Mouse (Mus musculus) gastrocnemius, adult 8-10 months (tissue): Measurements from ENCODE around the gene Cga. TPM values are rescaled to one million over a fixed set of nuclear protein-coding genes. Genes with fewer than 3 reads are reported as not detected.
A peak's percentile ranks its signal among the peaks of the same experiment; 100 is the strongest.

Experiments used
- DNase-seq, 2 experiments: peaks; one replicate each; pipeline ENCODE4 v3.0.0; 2022; ENCODE audit warnings: low spot score in 2 of 2
- total RNA-seq, 4 experiments: library from RNA; stranded (reverse); gene quantifications; 2 replicates each; pipeline ENCODE4 v1.2.4; 2022

Gene Cga
- not detected for total RNA-seq

GRCm38 (mm10) chr4:34893479-34893878 is at the start of gene Cga:
Gene Cga (plus strand): TSS chr4:34893779.
- no peak for DNase-seq

DNA sequence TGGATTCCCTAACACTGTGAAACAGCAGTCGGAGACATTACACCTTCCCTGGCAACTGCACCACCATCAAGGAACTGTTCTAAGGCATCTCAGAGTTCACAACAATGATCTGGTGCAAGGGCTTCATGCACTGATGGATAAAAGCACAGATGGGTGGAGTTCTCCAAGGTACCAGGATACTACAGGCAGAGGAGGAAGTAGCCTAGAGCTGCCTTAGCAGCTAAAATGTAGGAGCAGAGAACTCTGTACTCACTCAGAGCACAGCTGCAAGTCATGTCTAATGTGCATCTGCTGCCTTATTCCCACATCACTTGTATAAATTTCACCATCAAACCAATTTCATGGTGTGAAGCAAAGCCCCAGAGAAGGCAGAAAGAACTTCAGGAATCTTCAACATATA is 49.7 kb upstream of the Cga start:
- DNase-seq = no peak

DNA sequence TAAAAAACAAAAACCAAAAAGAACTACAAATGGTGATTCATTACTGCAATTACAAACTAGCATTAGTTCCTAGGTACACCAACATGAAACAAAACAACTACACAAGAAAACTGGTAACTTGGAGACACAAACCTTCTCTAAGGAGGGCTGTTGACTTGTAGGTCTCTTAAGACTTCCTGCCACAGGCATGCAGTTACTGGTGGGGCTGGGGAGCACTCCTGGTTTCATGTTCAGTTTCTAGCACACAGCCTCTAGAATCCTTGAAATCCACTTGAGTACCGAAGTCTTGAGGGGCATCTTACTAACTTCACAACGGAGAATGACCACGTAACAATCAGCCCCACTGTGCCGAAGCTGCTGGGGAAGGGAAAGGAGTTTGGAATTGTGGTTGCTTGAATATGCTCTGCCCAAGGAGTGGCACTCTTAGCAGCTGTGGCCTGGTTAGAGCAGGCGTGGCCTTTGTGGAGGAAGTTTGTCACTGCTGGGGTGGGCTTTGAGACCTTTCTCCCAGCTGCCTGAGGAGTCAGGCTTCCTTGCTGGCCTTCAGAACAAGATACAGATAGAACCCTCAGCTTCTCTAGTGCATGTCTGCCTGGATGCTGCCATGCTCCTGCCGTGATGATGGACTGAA is 45.8 kb upstream of the Cga start:
- DNase-seq = no peak

- no peak for DNase-seq
These were observed 43.4 kb upstream of the Cga start for GRCm38 (mm10) chr4:34850156-34850555.

DNA sequence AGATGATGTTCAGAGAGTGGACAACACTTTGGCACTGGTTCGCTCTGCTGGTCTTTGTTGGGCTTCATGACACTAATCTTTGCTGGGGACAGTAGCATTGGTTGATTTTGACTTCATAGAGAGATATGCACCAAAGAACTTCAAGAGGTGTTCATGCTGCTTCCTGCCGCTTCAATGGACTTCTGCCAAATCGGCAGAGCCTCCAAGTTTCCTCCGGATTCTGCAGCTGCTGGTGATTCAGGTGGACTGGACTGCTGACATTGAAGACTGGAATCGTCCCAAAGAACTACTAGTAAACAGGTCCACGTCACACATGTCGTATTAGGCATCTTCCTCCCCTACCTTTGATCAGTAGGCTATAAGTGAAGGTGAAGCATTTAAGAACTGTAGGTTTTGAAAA is 41.5 kb upstream of the Cga start:
- DNase-seq = no peak

DNA sequence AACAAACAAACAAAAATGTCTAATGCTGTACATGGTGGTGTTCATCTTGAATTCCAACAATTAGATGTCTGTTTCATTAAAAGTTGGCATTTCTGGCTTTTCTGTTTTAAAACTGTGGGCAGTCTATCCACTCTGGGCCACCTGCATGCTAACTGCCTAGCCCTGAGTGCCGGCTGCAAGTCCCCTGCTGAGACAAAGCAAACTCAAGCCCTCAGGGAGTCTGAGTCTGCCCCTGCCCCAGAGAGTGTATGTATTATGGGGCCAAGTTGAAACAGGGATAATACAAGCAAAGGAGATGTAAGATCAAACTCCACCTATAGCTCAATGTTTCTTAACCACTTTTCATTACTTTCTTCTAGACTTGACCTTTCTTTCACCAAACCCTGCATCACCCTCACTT is 37.6 kb upstream of the Cga start:
- DNase-seq = no peak

- no peak for DNase-seq
These were observed 34.7 kb upstream of the Cga start for GRCm38 (mm10) chr4:34858903-34859302.

DNA sequence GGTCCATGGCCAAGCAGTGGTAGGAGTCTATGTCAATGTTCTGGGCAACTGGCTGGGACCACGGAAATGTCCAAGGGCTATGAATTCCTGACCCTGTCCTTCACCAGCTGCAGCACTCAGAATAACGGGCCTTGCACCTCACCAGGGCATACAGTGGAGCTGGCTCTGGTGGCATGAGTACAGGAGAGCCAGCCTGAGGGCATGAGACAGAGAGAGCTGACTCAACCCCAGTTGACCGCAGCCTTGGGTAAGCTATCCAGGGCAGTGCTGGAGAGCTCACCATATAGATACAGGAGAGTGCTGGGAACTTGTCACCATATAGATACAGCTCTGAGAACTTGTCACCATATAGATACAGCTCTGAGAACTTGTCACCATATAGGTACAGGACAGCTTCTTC is 34.2 kb upstream of the Cga start:
- no peak for DNase-seq

GRCm38 (mm10) chr4:34861438-34861837 is 32.1 kb upstream of the Cga start:
- no peak for DNase-seq

DNA sequence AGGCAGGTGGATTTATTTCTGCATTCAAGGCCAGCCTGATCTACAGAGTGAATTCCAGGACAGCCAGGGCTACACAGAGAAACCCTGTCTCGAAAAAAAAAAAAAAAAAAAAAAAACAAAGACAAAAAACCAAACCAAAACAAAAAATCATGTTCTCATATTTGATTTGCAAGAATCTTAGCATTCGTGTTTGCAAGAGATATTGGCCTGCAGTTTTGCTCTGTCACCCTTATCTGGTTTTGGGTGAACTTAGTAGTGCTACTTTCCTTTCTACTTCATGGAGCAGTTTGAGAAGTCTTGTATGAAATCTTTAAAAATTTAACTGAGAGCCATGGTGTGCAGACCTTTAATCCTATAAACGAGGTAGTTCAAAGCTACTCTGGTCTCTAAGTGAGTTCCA is 23.8 kb upstream of the Cga start:
- DNase-seq = no peak

- DNase-seq = no peak
These were observed 20.6 kb upstream of the Cga start for GRCm38 (mm10) chr4:34872896-34873495.

DNA sequence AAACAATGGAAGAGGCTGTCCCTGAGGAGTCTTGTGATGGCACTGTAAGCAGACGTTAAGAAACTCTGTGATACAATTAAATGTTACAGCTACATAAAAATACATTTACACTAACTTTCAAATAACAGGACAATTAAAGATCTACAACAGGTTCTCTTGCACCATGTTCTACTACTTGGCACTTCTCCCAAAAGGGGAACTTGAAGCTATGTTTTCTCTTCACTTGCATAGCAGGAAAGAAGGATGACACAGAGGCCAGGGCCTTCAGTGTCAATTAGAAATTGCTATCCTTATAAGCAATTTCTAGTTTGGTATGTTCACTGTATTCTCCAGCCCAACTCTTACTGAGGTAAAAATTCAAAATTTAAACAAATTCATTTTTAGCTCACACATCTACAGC is 19.3 kb upstream of the Cga start:
- no peak for DNase-seq

DNA sequence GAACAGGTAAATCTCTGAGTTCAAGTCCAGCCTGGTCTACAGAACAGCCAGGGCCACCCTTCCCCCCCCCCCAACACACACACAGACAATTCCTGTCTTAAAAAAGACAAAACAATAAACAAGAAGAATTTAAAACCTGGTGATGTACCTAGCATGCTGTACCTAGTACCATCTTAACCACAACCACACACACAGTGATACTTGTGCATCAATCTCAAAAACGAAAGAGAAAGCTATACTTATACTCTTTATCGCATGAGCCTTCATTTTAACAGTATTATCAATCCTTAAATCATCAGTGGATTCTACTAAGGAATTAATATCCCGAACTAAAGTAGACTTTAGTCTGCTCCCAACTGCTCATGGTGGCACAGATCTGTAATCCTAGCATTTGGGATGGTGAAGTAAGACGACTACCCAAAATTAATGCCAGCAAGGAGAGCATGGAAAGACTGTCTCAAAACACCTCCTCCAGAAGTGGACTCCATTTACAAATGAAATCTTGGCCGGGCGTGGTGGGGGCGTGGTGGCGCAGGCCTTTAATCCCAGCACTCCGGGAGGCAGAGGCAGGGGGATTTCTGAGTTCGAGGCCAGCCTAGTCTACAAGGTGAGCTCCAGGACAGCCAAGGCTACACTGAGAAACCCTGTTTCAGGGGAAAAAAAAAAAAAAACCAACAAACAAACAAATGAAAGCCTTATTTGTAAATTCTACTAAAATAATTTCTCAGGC is 12.5 kb upstream of the Cga start:
- no peak for DNase-seq

- DNase-seq = no peak
These were observed 11.7 kb upstream of the Cga start for GRCm38 (mm10) chr4:34881851-34882250.

- DNase-seq = peak in 1 of 2 experiments; percentile 17
These were observed 11.2 kb upstream of the Cga start for GRCm38 (mm10) chr4:34882291-34882769.

DNA sequence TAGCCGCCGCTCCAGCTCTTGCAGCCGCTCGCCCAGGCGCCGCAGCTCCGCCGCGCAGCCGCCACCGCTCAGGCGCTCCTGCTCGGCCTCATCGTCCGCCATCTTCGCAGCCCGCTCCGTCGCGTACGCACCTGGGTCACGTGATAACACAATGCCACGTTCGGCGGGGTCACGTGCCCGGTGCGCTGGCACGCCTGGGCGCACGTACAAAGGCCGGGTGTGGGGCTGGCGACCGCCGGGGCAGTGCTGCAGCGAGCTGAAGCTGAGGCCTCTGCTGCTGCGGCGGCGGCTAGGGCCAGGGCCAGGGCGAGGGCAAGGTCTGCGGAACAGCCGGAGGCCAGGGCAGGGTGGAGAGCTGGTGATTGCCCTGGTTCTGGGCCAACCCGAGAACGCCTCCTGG is 10.8 kb upstream of the Cga start, which contains the start of gene Zfp292:
TSS of gene Zfp292 (minus strand) at position 143 of the 400 bp plus-strand sequence.
- DNase-seq = peak; percentile 86 to 88

DNA sequence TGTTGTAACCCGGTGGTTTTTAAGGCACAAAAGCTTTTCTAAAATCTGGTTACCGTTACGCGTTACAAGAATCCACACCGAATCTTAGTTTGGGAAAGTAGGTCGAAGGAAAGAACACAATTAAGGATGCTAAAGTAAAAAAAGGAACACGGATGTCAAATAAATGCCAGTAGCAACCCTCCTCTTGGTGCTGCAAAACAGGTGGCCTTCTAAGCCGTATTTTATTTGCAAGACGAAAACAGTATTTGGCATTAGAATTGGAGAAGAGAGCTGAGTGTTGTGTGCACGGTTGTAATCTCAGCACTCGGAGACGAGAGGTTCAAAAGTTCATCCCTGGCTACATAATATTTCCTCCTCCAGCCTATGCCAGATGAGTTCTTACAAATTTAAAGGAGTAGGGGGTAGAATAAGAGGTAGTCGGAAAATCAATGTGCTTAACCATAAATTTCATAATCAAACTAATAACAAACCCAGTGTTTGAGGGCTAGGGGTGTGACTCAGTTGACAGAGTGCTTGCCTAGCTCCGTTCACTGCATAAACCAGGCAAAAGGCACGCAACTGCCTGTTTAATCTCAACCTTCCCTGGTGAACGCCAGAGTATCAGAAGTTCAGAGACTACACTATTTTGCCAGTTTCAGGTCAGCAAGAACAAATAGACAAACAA is 10.1 kb upstream of the Cga start:
- no peak for DNase-seq

DNA sequence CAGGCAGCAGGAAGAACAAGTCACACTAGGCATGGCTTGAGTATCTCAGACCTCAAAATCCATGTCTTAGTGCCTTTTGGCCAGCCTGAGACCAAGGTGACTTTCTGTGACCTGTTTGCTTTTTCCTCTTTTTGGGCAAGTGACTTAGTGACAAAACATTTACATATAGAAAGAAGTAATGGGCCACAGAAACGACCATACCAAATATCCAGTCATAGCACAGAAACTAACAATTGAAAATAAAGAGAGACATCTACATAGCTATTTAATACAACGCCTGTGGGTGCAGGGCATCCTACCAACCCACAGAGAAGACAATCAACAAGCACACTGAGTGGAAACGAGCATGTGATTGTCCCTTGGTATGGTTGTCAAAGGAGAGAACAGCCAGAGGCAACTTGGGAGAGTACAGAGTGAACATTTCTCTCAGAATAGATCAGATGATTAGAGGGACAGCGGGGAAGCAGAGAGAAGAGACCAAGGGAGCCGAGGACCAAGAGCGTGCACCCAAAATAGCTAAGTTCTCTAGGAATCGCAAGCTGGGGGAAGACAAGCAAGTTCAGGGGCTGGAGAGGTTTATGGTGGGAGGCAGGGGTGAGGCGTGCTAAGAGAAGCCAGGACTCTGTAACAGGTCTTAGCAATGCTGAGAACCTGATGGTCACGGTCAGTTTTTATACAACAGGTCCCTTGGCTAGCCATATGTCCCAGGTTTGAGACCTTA is 7.8 kb upstream of the Cga start:
- DNase-seq = no peak

GRCm38 (mm10) chr4:34886490-34887111 is 7.0 kb upstream of the Cga start:
- peak; percentile 66 to 71 for DNase-seq

GRCm38 (mm10) chr4:34887295-34887694 is 6.3 kb upstream of the Cga start:
- DNase-seq = no peak
